Mouse (Mus musculus): ENCODE results near the gene 4933421I07Rik.

Gene 4933421I07Rik

GRCm38 (mm10) chr7:42447850-42448249 lies at the start of gene 4933421I07Rik:
Gene 4933421I07Rik (minus strand): TSS chr7:42448120.
- no peak for DNase-seq (ENCODE audit: low spot score)

- DNase-seq (ENCODE audit: low spot score), result no peak
These were observed 49.4 kb upstream of the 4933421I07Rik start for GRCm38 (mm10) chr7:42497356-42497755.

- DNase-seq (ENCODE audit: low spot score), result no peak
These were observed 48.3 kb upstream of the 4933421I07Rik start for GRCm38 (mm10) chr7:42496202-42496601.

- DNase-seq (ENCODE audit: low spot score), result no peak
These were observed 42.9 kb upstream of the 4933421I07Rik start for GRCm38 (mm10) chr7:42490859-42491258.

GRCm38 (mm10) chr7:42490358-42490757 lies 42.4 kb upstream of the 4933421I07Rik start:
- DNase-seq (ENCODE audit: low spot score), result no peak

- no peak for DNase-seq (ENCODE audit: low spot score)
These were observed 6.7 kb upstream of the 4933421I07Rik start for GRCm38 (mm10) chr7:42454640-42455039.

- no peak for DNase-seq (ENCODE audit: low spot score)
These were observed 2.7 kb upstream of the 4933421I07Rik start for GRCm38 (mm10) chr7:42450618-42451017.

- DNase-seq (ENCODE audit: low spot score), result no peak
These were observed 568 bp downstream of the 4933421I07Rik start for GRCm38 (mm10) chr7:42447352-42447751.

Data from ovary, postnatal 14 days (tissue).